Mouse (Mus musculus) heart, embryonic 14.5 days (tissue): Measurements from ENCODE around the gene Ier5l. TPM values are rescaled to one million over a fixed set of nuclear protein-coding genes. Genes with fewer than 3 reads are reported as not detected.

Experiments used
- polyA plus RNA-seq: library from polyadenylated mRNA; unstranded; fragments of >200 nt; fragmentation: Nextera tagmentation; extraction: Ambion mirVana; gene quantifications from 2 replicates; pipeline ENCODE4 v1.2.1, GENCODE M21; 2014

The Ier5l gene
- polyA plus RNA-seq, 1 experiment from 2014 or later = 3.5 TPM

Other genes with a start within 250 kb of the Ier5l start
- 47.4 and 52.7 TPM in 2 replicates for gene Lrrc8a, start 236.5 kb downstream of the Ier5l start, polyA plus RNA-seq
- 0.13 and 0.55 TPM in 2 replicates for gene Gm28035, start 233.7 kb downstream of the Ier5l start, polyA plus RNA-seq
- gene Phyhd1, start 208.0 kb downstream of the Ier5l start, polyA plus RNA-seq = 10.8 TPM in 2 replicates
- not detected in 2 replicates for gene Gm28038, start 193.2 kb downstream of the Ier5l start, polyA plus RNA-seq
- gene Dolk, start 187.9 kb downstream of the Ier5l start, polyA plus RNA-seq = 33.0 and 33.4 TPM in 2 replicates
- 23.9 and 26.2 TPM in 2 replicates for gene Nup188, start 187.8 kb downstream of the Ier5l start, polyA plus RNA-seq
- gene Sh3glb2, start 114.9 kb downstream of the Ier5l start, polyA plus RNA-seq = 94.6 and 97.3 TPM in 2 replicates
- 28.3 and 31.6 TPM in 2 replicates for gene Miga2, start 110.0 kb downstream of the Ier5l start, polyA plus RNA-seq
- gene Dolpp1, start 82.0 kb downstream of the Ier5l start, polyA plus RNA-seq = 16.8 and 20.8 TPM in 2 replicates
- gene Crat, start 58.4 kb downstream of the Ier5l start, polyA plus RNA-seq = 127 and 135 TPM in 2 replicates
- 42.0 and 61.2 TPM in 2 replicates for gene Ptpa, start 58.2 kb downstream of the Ier5l start, polyA plus RNA-seq
- gene Cstad, start 120.8 kb upstream of the Ier5l start, polyA plus RNA-seq = 3.2 and 3.8 TPM in 2 replicates